Mouse (Mus musculus): ENCODE results near the gene Gpc3.
"Not testable (repeated sequence)": the region's sequence is repeated elsewhere in the genome, so short reads cannot be mapped to it uniquely, and the experiment has no call there.

Gene Gpc3

DNA sequence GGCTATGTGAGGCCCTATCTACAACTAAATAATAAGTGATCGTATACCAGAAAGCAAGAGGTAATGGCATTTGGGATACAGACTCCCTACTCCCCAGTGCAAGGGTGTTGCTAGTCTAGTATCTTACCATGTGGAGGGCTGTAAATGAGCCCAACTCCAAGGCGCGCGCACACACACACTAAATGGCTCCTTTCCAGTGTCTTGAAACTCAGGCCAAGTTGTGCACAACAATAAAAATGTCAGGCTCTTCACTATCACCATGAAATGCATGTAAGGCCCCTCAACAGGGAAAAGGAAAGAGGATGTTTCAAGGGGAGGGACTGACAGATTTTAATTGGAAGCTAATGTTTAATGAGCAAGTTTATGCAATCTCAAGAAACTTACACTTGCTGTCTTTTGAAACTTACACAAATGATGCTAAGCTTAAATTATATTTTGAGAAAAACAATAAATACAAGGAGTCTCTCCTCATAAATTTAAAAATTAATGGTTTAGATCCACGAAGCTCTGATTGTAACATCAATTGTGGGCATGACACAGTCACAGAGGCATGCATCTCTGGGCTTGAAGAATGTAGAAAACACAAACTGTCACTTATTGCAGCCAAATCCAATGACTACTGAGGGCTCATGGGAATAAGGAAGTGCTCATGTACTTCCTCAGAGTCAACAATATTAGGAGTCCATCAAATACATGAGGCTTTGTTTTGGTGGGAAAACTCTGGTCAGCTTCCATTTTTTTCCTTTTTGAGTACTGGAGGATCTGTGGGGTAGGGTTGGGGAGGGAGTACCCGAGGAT is 332.4 kb downstream of the Gpc3 start:
- no peak for ATAC-seq (ENCODE audit: low TSS enrichment)

DNA sequence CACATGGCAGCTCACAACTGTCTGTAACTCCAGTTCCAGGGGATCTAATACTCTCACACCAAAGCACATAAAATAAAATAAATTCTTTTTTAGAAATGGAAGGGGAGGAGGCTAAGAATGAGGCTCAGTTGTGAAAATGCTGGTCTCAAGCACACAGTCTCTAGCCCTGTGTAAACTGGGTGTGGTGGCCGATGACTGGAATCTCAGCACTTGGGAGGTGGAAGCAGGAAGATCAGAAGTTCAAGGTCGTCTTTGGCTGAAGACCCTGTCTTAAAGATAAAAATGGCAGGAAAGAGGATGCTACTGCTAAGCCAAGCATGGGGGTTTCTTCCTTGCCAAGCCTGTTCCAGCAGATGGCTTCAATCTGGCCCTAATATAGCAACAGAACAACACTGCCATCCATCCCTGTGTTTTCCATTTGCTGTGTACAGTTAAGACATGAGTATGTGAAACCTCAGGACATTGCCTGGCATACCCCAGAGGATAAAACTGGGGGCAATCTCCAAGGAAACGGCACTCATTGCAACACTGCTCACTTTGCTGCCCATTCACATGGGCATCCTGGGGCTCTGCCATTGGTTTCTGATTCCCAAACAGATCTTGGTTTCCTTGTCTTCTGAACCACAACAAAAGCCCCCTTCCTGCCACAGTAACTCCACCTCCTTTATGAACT is 334.9 kb downstream of the Gpc3 start:
- ATAC-seq (ENCODE audit: low TSS enrichment) = no peak

DNA sequence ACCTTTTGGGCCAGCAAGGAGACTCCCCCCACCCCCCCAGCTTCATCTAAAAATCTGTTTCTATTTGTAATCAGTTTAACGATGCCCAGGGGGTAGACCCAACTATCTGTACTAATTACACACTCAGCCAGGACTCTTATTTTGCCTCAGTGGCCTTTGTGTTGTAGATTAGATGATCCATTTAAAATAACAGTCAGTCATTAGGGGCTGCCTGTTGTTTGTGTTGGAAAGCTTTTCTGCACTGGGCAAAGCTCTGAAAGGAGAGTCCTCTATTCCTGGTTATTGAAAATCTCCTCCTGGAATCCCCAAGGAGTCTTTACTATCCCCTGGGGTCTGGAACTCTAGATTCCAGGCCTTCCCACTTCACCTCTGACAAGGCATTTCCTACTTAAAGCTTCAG is 336.2 kb downstream of the Gpc3 start:
- no peak for ATAC-seq (ENCODE audit: low TSS enrichment)

DNA sequence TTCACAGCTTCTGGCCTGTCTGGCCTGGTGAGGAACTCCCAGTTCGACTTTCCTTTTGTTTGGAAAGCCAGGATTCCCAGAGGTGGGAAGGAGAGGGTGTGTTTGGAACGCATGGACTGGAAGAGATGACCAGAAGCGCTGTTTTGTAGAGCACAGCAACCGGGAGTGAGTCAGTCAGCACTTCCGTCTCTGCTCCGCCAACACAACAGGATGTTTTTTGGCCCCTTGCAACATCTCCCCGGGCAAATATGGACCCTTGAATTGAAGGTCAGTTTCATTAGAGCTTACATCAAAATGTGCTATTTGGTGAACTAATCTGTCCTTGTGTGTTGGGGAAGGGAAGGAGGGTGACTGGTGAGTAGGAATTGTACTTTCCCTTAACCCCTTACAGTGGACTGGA is 340.7 kb downstream of the Gpc3 start:
- ATAC-seq (ENCODE audit: low TSS enrichment) = no peak

DNA sequence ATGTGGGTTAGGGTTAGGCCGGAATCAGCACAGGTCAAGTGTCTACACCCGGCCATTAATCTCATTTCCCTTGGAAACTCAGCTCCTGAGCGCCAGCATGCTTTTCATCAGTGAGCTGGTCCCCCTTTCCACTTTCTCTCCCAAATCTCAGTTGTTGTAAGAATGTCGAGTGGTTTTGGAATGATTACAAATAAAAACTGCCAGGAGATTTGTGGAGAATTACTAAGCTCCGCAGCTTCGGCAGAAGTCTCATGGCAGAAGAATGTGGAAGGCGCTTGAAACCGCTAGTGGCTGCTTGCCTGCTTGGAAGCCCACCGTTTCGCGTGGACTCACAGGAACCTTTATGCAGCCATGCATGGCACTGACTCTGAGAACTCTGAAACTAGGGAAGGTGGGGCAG is 351.8 kb downstream of the Gpc3 start:
- no peak for ATAC-seq (ENCODE audit: low TSS enrichment)

DNA sequence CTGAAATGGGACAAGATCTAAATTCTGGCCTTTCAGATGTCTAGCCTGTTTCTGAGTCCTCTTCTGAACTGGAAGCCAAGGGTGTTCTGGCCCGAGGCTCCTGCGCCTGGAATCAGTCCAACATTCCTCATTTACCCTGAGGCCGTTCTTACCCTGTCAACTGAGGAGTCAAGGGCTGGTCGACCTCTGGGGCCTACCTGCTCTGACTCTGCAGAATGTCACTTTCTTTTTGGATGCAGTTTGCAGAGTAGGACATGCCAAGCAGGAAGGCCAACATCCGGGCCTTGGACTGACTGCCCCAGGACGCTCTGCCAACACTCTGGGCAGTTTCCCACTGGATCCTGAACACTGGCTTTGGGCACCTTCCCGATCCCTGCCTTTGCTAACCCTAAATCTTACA is 352.2 kb downstream of the Gpc3 start:
- no peak for ATAC-seq (ENCODE audit: low TSS enrichment)

DNA sequence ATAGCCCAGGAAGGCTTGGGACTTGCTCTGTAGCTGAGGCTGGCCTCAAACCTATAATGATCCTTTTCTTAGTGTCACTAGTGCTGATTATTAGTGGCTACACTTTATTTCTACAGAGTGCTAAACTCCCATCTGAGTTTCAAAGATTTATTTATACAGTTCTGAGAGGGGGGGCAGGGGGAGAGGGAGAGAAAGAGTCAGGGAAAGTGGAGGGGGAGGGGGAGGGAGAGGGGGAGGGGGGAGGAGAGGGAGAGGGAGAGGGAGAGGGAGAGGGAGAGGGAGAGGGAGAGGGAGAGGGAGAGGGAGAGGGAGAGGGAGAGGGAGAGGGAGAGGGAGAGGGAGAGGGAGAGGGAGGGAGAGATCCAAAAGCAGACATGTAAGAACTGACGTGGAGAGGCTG is 354.0 kb downstream of the Gpc3 start:
- not testable (repeated sequence) for ATAC-seq (ENCODE audit: low TSS enrichment)

DNA sequence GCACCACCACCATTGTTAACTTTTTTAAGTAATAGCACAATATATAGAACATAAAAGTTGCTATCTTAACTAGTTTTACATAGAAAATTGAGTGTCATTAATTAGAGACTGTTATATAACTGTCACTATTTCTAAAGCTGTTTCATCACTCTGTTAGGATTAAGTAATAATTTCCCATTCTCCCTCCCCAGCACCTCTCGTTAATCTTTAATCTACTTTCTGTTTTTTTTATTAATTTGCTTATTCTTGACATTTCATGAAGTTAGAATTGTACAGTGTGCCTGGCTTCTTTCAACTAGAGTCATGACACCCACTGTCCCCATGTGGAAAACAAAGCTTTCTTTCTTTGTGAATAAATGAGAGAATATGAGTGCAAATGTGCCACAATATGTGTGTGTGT is 359.2 kb downstream of the Gpc3 start:
- no peak for ATAC-seq (ENCODE audit: low TSS enrichment)

DNA sequence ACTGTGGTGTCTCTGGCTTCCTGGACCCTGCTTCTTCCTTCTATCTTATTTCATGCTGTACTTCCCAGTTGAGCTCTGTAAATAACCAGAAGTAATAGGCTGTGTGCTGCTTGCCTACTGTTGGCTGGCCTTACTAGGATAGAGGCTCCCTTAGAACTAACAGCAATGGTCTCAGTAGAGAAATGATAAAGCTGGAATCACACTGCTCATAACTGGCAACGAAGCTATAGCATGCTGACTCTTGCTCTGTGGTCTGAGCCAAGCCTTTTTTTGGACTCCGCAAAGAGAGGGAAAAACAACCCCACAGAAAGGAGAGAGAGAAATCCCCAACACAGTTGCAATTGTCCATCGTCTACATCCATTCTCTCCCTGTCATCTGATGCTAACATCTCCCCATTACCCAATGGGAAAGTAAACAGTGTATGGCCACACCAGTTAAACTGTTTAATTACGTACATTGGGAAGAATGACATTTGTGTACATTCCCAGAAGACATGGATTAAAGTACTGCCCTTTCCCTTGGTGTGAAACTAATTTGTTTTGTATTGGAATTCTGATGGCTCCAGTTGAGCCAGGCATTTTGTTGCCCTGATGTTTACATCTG is 368.0 kb downstream of the Gpc3 start:
- no peak for ATAC-seq (ENCODE audit: low TSS enrichment)

DNA sequence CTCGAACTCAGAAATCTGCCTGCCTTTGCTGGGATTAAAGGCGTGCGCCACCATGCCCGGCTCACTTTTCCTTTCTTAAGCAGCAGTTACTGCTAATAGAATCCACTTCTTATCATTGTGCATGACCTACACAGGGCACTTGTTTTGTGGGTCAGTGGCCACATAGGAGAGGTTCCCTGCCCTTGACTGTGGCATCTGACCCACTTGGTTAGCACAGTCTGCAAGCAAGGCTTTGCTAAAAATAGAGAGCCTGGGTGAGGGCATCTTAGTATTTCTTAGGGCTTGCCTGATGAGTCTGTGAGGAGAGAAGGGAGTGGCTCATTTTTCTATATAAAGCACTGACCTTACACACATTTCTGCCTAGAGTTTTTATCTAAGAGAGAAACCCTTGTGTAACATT is 376.3 kb downstream of the Gpc3 start:
- ATAC-seq (ENCODE audit: low TSS enrichment) = no peak

DNA sequence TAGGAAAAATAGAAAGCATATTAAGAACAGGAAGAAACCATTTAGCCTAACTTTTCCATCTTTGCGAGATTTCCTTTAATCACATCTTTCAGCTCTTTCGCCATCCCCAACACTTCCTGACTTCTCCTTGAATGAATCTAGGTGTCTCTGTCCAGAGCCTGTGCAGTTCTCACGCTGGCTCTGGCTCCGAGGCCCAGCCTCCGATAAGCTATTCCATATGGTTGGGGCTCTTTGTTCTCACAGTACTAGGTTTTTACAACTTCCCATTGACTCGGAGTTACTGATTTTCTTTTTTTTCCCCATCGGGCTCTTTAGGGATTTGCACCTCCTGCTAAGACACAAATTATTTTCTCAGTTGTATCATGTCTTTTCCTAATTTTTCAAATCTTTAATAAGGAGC is 381.8 kb downstream of the Gpc3 start:
- ATAC-seq (ENCODE audit: low TSS enrichment) = no peak

DNA sequence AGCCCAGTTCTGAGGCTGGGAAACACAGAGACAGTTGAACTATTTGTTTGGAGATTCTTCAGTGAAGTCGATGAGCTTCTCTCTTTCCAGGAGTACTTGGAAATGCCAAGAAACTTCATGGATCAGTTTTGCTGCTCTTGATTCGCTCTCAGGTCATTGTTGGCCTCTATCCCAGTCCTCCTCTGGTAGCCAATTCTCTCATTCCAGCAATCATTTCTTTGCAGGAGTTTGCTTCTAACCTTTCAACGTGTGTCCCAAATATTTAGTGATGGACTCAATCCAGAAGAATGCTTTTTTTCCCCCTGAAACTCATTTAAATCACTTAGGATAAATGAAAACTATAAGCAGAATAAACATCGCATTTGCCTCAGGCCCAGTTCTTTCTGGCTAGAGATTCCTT is 383.0 kb downstream of the Gpc3 start:
- ATAC-seq (ENCODE audit: low TSS enrichment) = no peak

All from frontal cortex, adult (tissue).